Mouse (Mus musculus): ENCODE measurements around the gene Maats1. TPM values are rescaled to one million over a fixed set of nuclear protein-coding genes. Genes with fewer than 3 reads are reported as not detected.

The Maats1 gene
- polyA plus RNA-seq, 1 experiment from 2014 or later: not detected

- Histone ChIP-seq H3K4me3 (peak overlapping the region; percentile 39), H3K36me3 (no peaks in the 10 kb centered on the region), H3K9me3 (replicated peaks) (no peaks in the 10 kb centered on the region), H3K27me3 (ENCODE audit: low read depth, poor library complexity, severe bottlenecking) (no peaks in the 10 kb centered on the region), H3K4me1 (peaks cover 21% of the 10 kb centered on the region), H3K27ac (peak overlapping the region; percentile 47)
- no peak for DNase-seq (ENCODE audit: low spot score)
- WGBS: 68% methylated on average over 8 of the region's 8 CpGs
Observed at GRCm38 (mm10) chr16:38376841-38377249, 34.9 kb upstream of the Maats1 start.

- Histone ChIP-seq H3K36me3 (no peaks in the 10 kb centered on the region), H3K27me3 (ENCODE audit: low read depth, poor library complexity, severe bottlenecking) (no peaks in the 10 kb centered on the region), H3K4me3 (peak overlapping the region; percentile 39), H3K4me1 (peaks cover 21% of the 10 kb centered on the region), H3K9me3 (replicated peaks) (no peaks in the 10 kb centered on the region), H3K27ac (peak overlapping the region; percentile 47)
- WGBS: 51% methylated on average over 17 of the region's 17 CpGs
- peak; percentile 66 for DNase-seq (ENCODE audit: low spot score)
Observed at GRCm38 (mm10) chr16:38376163-38376840, 34.4 kb upstream of the Maats1 start.

GRCm38 (mm10) chr16:38375182-38375581 lies 33.2 kb upstream of the Maats1 start:
- Histone ChIP-seq H3K36me3 (no peaks in the 10 kb centered on the region), H3K4me1 (peaks cover 21% of the 10 kb centered on the region), H3K27ac (no peak overlapping the region), H3K4me3 (no peak overlapping the region), H3K9me3 (replicated peaks) (no peaks in the 10 kb centered on the region), H3K27me3 (ENCODE audit: low read depth, poor library complexity, severe bottlenecking) (no peaks in the 10 kb centered on the region)
- DNase-seq (ENCODE audit: low spot score): no peak
- 86% methylated on average over 7 of the region's 7 CpGs for WGBS

GRCm38 (mm10) chr16:38374379-38375140 lies 32.6 kb upstream of the Maats1 start:
- H3K4me3 ChIP-seq: peak overlapping the region; percentile 24; the same call in 1 of the 2 replicates
- H3K36me3 ChIP-seq: no peaks in the 10 kb centered on the region
- no peaks in the 10 kb centered on the region for H3K9me3 ChIP-seq (replicated peaks)
- H3K27ac ChIP-seq: no peak overlapping the region
- DNase-seq (ENCODE audit: low spot score): no peak
- 80% methylated on average over 10 of the region's 10 CpGs for WGBS
- no peaks in the 10 kb centered on the region for H3K27me3 ChIP-seq (ENCODE audit: low read depth, poor library complexity, severe bottlenecking)
- peaks cover 21% of the 10 kb centered on the region for H3K4me1 ChIP-seq

GRCm38 (mm10) chr16:38373941-38374340 lies 32.0 kb upstream of the Maats1 start:
- 80% methylated on average over 16 of the region's 16 CpGs for WGBS
- Histone ChIP-seq H3K4me3 (peak overlapping the region; percentile 24; the same call in 1 of the 2 replicates), H3K9me3 (replicated peaks) (no peaks in the 10 kb centered on the region), H3K27ac (no peak overlapping the region), H3K4me1 (peaks cover 22% of the 10 kb centered on the region), H3K27me3 (ENCODE audit: low read depth, poor library complexity, severe bottlenecking) (no peaks in the 10 kb centered on the region), H3K36me3 (no peaks in the 10 kb centered on the region)
- no peak for DNase-seq (ENCODE audit: low spot score)

- Histone ChIP-seq H3K36me3 (no peaks in the 10 kb centered on the region), H3K27me3 (ENCODE audit: low read depth, poor library complexity, severe bottlenecking) (no peaks in the 10 kb centered on the region), H3K9me3 (replicated peaks) (no peaks in the 10 kb centered on the region), H3K27ac (no peak overlapping the region), H3K4me1 (peaks cover 22% of the 10 kb centered on the region), H3K4me3 (no peak overlapping the region)
- DNase-seq (ENCODE audit: low spot score): no peak
- WGBS: 86% methylated on average over 10 of the region's 10 CpGs
Observed at GRCm38 (mm10) chr16:38373439-38373838, 31.5 kb upstream of the Maats1 start.

GRCm38 (mm10) chr16:38372876-38373275 lies 30.9 kb upstream of the Maats1 start:
- no peak overlapping the region for H3K4me3 ChIP-seq
- WGBS: 90% methylated on average over 4 of the region's 4 CpGs
- no peak for DNase-seq (ENCODE audit: low spot score)
- peaks cover 24% of the 10 kb centered on the region for H3K4me1 ChIP-seq
- no peaks in the 10 kb centered on the region for H3K9me3 ChIP-seq (replicated peaks)
- H3K27me3 ChIP-seq (ENCODE audit: low read depth, poor library complexity, severe bottlenecking): no peaks in the 10 kb centered on the region
- H3K36me3 ChIP-seq: no peaks in the 10 kb centered on the region
- no peak overlapping the region for H3K27ac ChIP-seq

- Histone ChIP-seq H3K27ac (no peak overlapping the region), H3K9me3 (replicated peaks) (no peaks in the 10 kb centered on the region), H3K36me3 (no peaks in the 10 kb centered on the region), H3K4me1 (peaks cover 21% of the 10 kb centered on the region), H3K4me3 (no peak overlapping the region), H3K27me3 (ENCODE audit: low read depth, poor library complexity, severe bottlenecking) (no peaks in the 10 kb centered on the region)
- DNase-seq (ENCODE audit: low spot score): no peak
- 90% methylated on average over 15 of the region's 15 CpGs for WGBS
Observed at GRCm38 (mm10) chr16:38371705-38372296, 29.9 kb upstream of the Maats1 start.

GRCm38 (mm10) chr16:38370633-38371374 lies 28.9 kb upstream of the Maats1 start:
- no peaks in the 10 kb centered on the region for H3K27me3 ChIP-seq (ENCODE audit: low read depth, poor library complexity, severe bottlenecking)
- 0 out of 2 replicates have a peak overlapping the region, but pooled peaks have one; percentile 20 for H3K27ac ChIP-seq
- H3K36me3 ChIP-seq: no peaks in the 10 kb centered on the region
- peaks cover 12% of the 10 kb centered on the region for H3K4me1 ChIP-seq
- DNase-seq (ENCODE audit: low spot score): no peak
- H3K4me3 ChIP-seq: no peak overlapping the region
- WGBS: 90% methylated on average over 8 of the region's 8 CpGs
- H3K9me3 ChIP-seq (replicated peaks): no peaks in the 10 kb centered on the region

- H3K36me3 ChIP-seq: no peaks in the 10 kb centered on the region
- WGBS: 80% methylated on average over 4 of the region's 4 CpGs
Observed at GRCm38 (mm10) chr16:38369992-38370484, 28.1 kb upstream of the Maats1 start.

GRCm38 (mm10) chr16:38369431-38369830 lies 27.5 kb upstream of the Maats1 start:
- no peak for DNase-seq (ENCODE audit: low spot score)
- Histone ChIP-seq H3K4me1 (peaks cover 12% of the 10 kb centered on the region), H3K27ac (no peak overlapping the region), H3K36me3 (no peaks in the 10 kb centered on the region), H3K9me3 (replicated peaks) (no peaks in the 10 kb centered on the region), H3K4me3 (no peak overlapping the region), H3K27me3 (ENCODE audit: low read depth, poor library complexity, severe bottlenecking) (no peaks in the 10 kb centered on the region)
- 89% methylated on average over 8 of the region's 8 CpGs for WGBS

More at GRCm38 (mm10) chr16:38369992-38370484, 28.1 kb upstream of the Maats1 start:
- no peak overlapping the region for H3K4me3 ChIP-seq
- H3K27me3 ChIP-seq (ENCODE audit: low read depth, poor library complexity, severe bottlenecking): no peaks in the 10 kb centered on the region
- no peaks in the 10 kb centered on the region for H3K9me3 ChIP-seq (replicated peaks)
- DNase-seq (ENCODE audit: low spot score): no peak
- no peak overlapping the region for H3K27ac ChIP-seq
- peaks cover 12% of the 10 kb centered on the region for H3K4me1 ChIP-seq

- Histone ChIP-seq H3K4me3 (no peak overlapping the region), H3K4me1 (peaks cover 12% of the 10 kb centered on the region), H3K9me3 (replicated peaks) (no peaks in the 10 kb centered on the region), H3K27ac (no peak overlapping the region), H3K36me3 (no peaks in the 10 kb centered on the region), H3K27me3 (ENCODE audit: low read depth, poor library complexity, severe bottlenecking) (no peaks in the 10 kb centered on the region)
- WGBS: 90% methylated on average over 7 of the region's 7 CpGs
- no peak for DNase-seq (ENCODE audit: low spot score)
Observed at GRCm38 (mm10) chr16:38369000-38369399, 27.1 kb upstream of the Maats1 start.
